Mouse (Mus musculus): ENCODE results near the gene St3gal6.

The St3gal6 gene

DNA sequence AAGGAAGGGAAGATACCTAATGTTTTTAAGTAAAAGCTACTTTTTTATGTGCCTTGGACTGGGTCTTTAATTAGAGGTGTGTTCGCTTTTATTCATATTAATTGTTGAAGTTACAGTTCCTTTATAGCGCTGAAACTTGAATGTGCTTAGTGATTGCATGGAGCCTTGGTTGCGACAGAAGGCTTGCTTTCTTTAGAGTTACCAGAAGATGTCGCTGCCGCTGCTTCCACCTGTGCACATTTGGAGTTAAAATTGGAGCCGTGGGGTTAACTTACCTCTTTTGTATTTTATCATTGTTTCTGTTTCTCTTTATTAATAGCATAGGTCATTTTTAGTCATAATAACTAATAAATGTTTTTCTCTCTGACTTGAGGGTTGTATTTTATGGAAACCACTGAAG, 79.3 kb downstream of the St3gal6 start:
- DNase-seq (ENCODE audit: low read depth, low spot score): no peak

DNA sequence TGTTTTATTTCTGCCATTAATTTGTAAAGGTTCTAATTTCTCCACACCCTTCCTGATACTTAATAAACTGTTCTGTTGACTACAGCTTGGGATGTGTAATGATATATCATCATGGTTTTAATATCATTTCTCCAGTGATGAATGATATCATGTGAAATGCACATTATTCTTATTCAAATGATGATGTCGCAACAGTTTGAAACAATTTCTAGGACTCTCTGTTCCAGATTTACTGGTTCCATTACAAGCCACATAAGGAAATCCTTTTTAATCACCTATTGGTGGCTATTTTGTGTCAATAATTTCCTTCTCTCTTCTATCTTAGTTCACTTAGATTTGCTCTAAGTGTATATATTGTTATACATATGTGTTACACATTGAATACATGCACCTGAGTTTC, 91.7 kb downstream of the St3gal6 start:
- DNase-seq (ENCODE audit: low read depth, low spot score): no peak

DNA sequence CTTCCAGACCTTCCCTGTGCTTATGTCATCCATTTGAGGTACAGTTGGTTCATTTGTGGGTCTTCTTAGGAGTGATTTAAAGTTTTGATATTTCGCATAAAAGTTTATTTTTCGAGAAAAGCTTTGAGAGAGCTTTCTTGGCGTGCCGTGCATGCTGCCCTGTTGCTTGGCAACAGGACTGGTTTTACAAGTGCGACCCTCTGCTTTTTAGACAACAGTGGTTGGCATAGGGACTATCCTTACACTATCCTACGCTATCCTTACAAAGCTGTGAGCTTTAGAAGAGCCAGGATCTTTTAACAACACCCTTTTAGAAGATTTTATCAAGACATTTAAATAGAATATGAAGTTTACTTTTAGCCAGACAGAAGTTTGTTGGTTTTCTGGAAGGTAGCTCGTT, 93.8 kb downstream of the St3gal6 start:
- no peak for DNase-seq (ENCODE audit: low read depth, low spot score)

DNA sequence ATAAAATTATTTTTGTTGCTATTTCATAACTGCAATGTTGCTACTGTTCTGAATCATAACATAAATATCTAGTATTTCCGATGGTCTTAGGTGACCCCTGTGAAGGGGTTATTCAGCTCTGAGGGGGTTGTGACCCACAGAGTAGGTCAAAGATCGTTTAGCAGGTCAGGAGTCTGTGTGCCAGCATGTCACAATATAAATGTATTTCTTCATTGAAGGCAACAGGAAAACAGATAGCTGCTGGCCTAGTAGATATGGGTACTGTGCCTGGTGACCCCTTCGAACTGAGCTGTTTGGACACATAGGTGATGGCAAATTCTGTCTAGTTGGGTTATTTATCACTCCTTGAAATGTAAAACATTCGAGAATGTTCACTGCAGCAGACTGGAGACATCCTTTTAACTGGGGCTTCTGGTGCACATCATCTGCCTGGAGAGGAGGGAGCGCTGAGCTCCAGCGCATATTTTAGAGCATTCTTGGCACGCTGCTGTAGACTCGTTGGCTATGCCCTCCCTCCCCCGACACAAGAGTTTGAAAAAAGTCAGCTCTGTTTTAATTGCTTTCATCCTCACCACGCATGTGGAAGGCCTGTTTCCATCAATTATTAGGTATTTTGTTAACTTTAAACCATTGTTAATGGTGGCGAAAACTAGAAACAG, 102.2 kb downstream of the St3gal6 start:
- DNase-seq (ENCODE audit: low read depth, low spot score): no peak

Data from WW6 (cell line).